Mouse (Mus musculus) ES-Bruce4 (cell line): ENCODE measurements around the gene Nelfa.

ENCODE experiments used
- CTCF ChIP-seq: IDR thresholded peaks from one replicate; pipeline ENCODE4 v1.8.1; 2011; ENCODE audit warnings: low read depth, low read length
- POLR2A ChIP-seq: IDR thresholded peaks from one replicate; pipeline ENCODE4 v1.8.1; 2011; ENCODE audit warnings: low read length; ENCODE audit not compliant: insufficient read depth

GRCm38 (mm10) chr5:33920924-33921323 lies 15.3 kb downstream of the Nelfa start:
- TF ChIP-seq CTCF, result no peak
- TF ChIP-seq POLR2A, result no peak
